Mouse (Mus musculus) left cerebral cortex, adult 18-20 months (tissue): ENCODE measurements around the gene Zfp763. TPM values are rescaled to one million over a fixed set of nuclear protein-coding genes. Genes with fewer than 3 reads are reported as not detected.
"Not testable (repeated sequence)": the region's sequence is repeated elsewhere in the genome, so short reads cannot be mapped to it uniquely, and the experiment has no call there.

ENCODE experiments used
- DNase-seq, 2 experiments: peaks; one replicate each; pipeline ENCODE4 v3.0.0; 2021 to 2022; ENCODE audit warnings: low spot score in 2 of 2, mixed read lengths in 1 of 2
- long read RNA-seq, 2 experiments: library from polyadenylated mRNA; stranded (forward); transcript quantifications; one replicate each; pipeline ENCODE4 v2.0.0; 2021
- total RNA-seq, 2 experiments: library from RNA; stranded (reverse); gene quantifications; 2 replicates each; pipeline ENCODE4 v1.2.3; 2021

Zfp763 gene
- 10 to 100 TPM; 17.0 to 21.5 TPM for total RNA-seq
- long read RNA-seq, experiment 1, transcript Zfp763-201 (4 exons, 3,407 nt): major isoform, 14 of 16 reads
- long read RNA-seq, experiment 1, partial matches to known transcripts: 0 of 16 reads
- long read RNA-seq, experiment 1, other reads (novel, unspliced or antisense): 2 of 16 reads
- long read RNA-seq, experiment 2, transcript Zfp763-201 (4 exons, 3,407 nt): major isoform, 9 of 10 reads
- long read RNA-seq, experiment 2, partial matches to known transcripts: 0 of 10 reads
- long read RNA-seq, experiment 2, other reads (novel, unspliced or antisense): 1 of 10 reads

DNA sequence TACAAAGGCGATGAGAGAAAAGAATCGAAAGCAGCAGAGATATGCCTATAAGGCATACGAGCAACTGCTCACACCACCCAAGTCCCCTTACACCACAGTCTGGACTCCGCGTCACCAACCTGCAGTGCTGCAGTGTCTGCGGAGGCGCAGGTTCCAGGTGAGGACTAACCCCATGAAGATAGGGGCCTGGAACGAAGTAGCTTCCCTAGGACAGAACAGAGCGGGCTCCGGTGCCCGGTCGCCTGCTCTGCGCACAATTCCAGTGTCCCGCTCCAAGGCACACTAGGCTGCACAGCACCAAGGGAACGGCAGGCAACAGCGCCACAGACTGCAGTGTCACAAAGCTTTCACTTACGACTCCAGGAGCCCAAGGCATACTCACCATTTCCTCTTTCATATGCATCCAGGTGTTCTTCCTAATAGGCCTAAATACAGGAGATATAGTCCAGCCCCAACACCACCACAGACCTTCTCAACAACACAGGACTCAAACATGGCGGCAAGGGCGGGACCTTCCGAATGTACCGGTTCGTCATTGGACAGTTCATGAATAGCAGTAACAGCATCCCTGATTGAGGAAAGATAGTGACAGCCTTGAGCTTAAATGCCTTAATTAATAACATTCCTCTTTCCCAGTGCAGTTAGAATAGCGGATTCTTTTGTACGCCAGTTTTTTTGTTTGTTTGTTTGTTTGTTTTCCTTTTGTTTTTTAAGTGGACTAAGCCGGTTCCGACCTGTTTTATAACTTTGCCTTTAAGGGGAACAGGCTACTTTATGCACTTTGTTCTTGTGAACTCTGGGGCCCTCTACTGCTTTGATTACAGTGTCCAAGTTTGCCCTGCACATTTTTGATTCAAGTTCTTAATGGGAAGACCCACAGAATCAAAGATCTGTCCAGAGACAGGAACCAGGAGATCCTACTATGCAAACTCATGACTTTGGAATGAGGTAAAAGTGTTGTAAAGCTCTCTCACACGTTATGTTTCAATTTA lies at the start of gene Zfp763:
Zfp763 (minus strand) TSS at position 503 of the 992 bp plus-strand sequence.
- DNase-seq: peak; percentile 68 to 81

DNA sequence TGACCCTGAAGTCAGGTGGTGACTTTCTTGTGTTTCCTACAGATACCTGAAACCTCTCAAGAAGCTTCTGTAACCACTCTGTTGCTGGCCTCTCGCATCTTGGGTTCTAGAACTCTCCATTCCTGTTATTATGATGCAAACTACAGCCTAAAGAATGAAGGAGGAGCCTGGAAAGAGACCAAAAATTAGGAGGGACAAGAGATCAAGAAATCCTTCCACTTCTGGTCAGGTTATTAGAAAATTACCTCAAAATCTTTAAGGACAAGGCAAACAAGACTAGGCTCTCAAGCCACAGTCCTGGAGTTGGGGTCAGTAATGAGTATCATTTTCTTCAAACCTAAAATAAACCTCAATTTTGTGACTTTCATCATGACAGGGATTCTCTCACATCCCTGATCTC lies 34.8 kb upstream of the Zfp763 start, which contains the start of gene 4921501E09Rik:
4921501E09Rik (minus strand) TSS at position 101 of the 400 bp plus-strand sequence.
- DNase-seq: no peak

GRCm38 (mm10) chr17:33063001-33063400 lies 29.8 kb upstream of the Zfp763 start:
- DNase-seq: no peak

- no peak for DNase-seq
These were observed 25.6 kb upstream of the Zfp763 start for GRCm38 (mm10) chr17:33058791-33059190.

DNA sequence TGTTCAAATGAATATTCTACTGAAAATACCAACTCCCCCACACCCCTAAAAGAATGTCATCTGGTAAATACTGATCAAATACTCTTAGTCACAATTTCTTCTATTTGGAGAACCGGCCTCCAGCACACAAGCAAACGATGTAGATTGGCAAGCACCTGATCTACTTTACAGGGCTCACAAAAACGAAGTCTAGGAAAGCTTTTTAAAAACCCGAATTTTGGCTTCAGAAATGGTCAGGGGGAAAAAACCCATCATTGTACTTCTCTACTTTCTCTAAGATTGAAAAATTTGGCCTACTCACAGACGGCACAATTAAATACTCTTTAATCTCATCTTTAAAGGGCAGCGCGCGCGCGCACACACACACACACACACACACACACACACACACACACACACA lies 826 bp downstream of the Zfp763 start:
- DNase-seq: no peak

- DNase-seq: not testable (repeated sequence)
These were observed 12.8 kb downstream of the Zfp763 start for GRCm38 (mm10) chr17:33020434-33020833.

GRCm38 (mm10) chr17:33008337-33008736 lies 24.9 kb downstream of the Zfp763 start:
- DNase-seq: no peak

- DNase-seq: no peak
These were observed 34.7 kb downstream of the Zfp763 start for GRCm38 (mm10) chr17:32998492-32998891.

GRCm38 (mm10) chr17:32992699-32993474 lies 40.3 kb downstream of the Zfp763 start, which contains the start of gene Zfp952:
TSS of gene Zfp952 (plus strand) at chr17:32993129.
- DNase-seq: peak; percentile 81 to 87

DNA sequence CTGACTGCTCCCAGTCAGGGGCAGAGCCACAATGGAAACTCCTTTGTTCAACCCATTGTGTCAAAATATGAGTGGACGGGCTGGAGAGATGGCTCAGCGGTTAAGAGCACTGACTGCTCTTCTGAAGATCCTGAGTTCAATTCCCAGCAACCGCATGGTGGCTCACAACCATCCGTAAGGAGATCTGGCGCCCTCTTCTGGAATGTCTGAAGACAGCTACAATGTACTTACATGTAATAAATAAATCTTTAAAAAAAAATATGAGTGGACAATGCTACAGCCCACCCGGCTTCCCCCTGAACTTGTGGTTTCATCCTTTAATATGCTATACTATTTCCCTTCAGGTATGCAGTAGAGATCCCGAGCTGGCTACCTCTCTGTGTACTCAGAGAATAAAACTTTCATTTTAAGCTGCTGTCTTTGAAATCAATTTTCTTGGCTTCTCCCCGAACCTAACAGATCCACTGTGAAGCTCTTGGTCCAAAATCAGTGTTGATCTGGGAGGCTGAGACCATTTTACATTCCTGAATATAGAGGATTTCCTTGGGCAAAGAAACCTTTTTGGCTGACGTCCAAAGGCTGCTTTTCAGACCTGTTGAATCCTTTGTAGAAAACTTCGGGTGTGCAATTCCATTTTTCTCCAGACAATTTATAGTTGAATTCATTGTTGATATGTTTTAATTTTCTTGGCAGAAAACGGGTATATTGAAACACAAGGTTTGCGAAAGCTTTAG lies 41.1 kb downstream of the Zfp763 start:
- peak in 1 of 2 experiments; percentile 34 for DNase-seq

DNA sequence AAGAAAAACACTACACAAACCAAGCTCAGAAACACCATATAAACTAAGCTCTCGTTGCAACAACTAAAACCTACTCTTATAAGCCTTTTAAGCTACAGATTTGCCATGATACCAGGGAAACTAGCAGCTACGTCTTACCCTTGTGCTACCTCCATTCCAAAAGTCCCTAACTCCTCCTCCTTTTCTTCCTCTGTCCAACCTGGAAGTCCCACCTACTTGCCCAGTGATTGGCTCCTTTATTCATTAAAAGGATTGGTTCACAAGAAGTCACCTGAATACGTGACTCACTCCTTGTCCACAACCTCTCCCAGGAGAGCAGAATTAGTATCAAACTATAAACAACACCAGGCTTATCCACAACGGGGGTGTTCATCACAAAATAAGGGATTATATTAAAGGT lies 46.9 kb downstream of the Zfp763 start:
- no peak for DNase-seq

DNA sequence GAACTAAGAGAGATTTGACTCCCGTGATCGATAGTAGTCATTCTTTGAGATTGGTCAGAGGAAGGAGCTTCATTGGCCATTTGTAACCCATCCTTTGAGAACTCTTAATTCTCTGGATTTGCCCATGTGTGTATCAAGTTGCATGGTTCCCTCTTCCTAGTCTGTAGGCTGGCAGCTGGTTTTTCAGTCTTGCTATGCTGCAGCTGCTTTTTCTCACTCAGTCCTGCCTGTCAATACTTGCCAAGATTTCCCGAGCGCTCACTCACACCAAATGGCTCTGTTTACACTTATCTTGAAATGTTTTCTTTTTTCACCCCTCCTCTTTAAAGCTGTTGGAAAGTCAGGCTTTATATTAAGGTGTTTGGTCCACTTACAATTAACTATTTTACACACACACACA lies 51.8 kb downstream of the Zfp763 start:
- no peak for DNase-seq

Other genes with a start within 250 kb of the Zfp763 start
- gene Zfp871, start 245.1 kb downstream of the Zfp763 start, total RNA-seq: 10 to 100 TPM; 77.4 to 81.3 TPM
- 1 to 10 TPM; 4.3 to 5.9 TPM for gene Zfp811, start 223.5 kb downstream of the Zfp763 start, total RNA-seq
- 10 to 100 TPM; 23.1 to 24.0 TPM for gene Zfp799, start 203.1 kb downstream of the Zfp763 start, total RNA-seq
- gene Zfp870, start 141.8 kb downstream of the Zfp763 start, total RNA-seq: 10 to 100 TPM; 10.8 to 12.7 TPM
- gene Cyp4f14, start 116.1 kb downstream of the Zfp763 start, total RNA-seq: 1 to 10 TPM; 5.2 to 5.5 TPM
- 10 to 100 TPM; 18.9 to 21.6 TPM for gene Cyp4f13, start 86.0 kb downstream of the Zfp763 start, total RNA-seq
- gene Zfp472, start 67.6 kb downstream of the Zfp763 start, total RNA-seq: 1 to 10 TPM; 4.2 to 5.0 TPM
- 10 to 100 TPM; 15.2 to 17.0 TPM for gene Zfp952, start 40.3 kb downstream of the Zfp763 start, total RNA-seq
- not detected for gene 4921501E09Rik, start 34.7 kb upstream of the Zfp763 start, total RNA-seq
- 10 to 100 TPM; 16.5 to 21.2 TPM for gene Zfp563, start 55.9 kb upstream of the Zfp763 start, total RNA-seq
- 1 to 10 TPM; 2.6 to 4.4 TPM for gene Morc2b, start 106.3 kb upstream of the Zfp763 start, total RNA-seq
- not detected for gene Olfr55, start 135.0 kb upstream of the Zfp763 start, total RNA-seq
- not detected for gene Olfr239, start 157.9 kb upstream of the Zfp763 start, total RNA-seq
- under 1 TPM; 0.60 to 0.66 TPM for gene Olfr1564, start 188.3 kb upstream of the Zfp763 start, total RNA-seq
- 10 to 100 TPM; 12.3 to 12.5 TPM for gene Zfp955a, start 221.7 kb upstream of the Zfp763 start, total RNA-seq
- not detected for gene Olfr63, start 231.3 kb upstream of the Zfp763 start, total RNA-seq